ENCODE assay signal across 28 mouse cellular contexts in the genomic region with DNA sequence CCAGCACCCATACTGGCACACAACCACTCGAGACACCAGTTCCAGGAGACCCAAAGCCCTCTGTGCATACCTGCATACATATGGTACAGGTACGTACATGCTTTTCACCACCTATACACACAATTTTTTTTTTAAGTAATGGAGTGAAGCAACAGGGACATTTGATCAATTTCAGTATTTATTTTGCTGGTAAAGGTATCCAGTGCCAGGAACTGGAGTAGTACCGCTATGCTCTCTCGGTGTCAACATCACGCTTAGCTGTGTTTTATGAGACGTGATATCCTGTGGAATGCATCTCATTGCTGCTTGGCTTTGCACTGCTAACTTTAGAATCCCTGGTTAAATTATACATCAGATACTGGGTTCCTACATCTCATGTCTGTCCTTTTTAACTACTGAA. TPM values are rescaled to one million over a fixed set of nuclear protein-coding genes. Genes with fewer than 3 reads are reported as not detected.
"Had no signal": no experiment of that assay in that cellular context is flagged by ENCODE, and none has a peak within 500 bp of the region (broad histone marks: within the 10 kb centered on the region; RNA-seq: fewer than 3 reads in every experiment).

No protein-coding gene starts in this region.

- H3K4me1 ChIP-seq: embryonic facial prominence, embryonic 12.5 days; embryonic facial prominence, embryonic 15.5 days; forebrain, embryonic 10.5 days; forebrain, embryonic 12.5 days; forebrain, embryonic 13.5 days; forebrain, embryonic 15.5 days had no signal

- H3K9ac ChIP-seq: embryonic facial prominence, embryonic 12.5 days; embryonic facial prominence, embryonic 13.5 days; embryonic facial prominence, embryonic 15.5 days; forebrain, embryonic 12.5 days; forebrain, embryonic 13.5 days; forebrain, embryonic 15.5 days; forebrain, postnatal 0 days had no signal

- H3K4me3 ChIP-seq: embryonic facial prominence, embryonic 10.5 days; embryonic facial prominence, embryonic 12.5 days; embryonic facial prominence, embryonic 13.5 days; embryonic facial prominence, embryonic 15.5 days; erythroblast, embryonic 14.5 days; forebrain, embryonic 10.5 days; forebrain, embryonic 12.5 days; forebrain, embryonic 13.5 days; forebrain, embryonic 15.5 days; gastrocnemius, adult 2 months had no signal

- H3K9me3 ChIP-seq: embryonic facial prominence, embryonic 10.5 days; embryonic facial prominence, embryonic 12.5 days; embryonic facial prominence, embryonic 13.5 days; embryonic facial prominence, embryonic 15.5 days; forebrain, embryonic 10.5 days; forebrain, embryonic 12.5 days; forebrain, embryonic 13.5 days; forebrain, embryonic 15.5 days had no signal

- ATAC-seq: forebrain, embryonic 13.5 days; forebrain, embryonic 14.5 days; forebrain, embryonic 15.5 days; forebrain, embryonic 16.5 days; forebrain, postnatal 0 days had no signal

- H3K27me3 ChIP-seq: embryonic facial prominence, embryonic 12.5 days; embryonic facial prominence, embryonic 13.5 days; embryonic facial prominence, embryonic 15.5 days; forebrain, embryonic 13.5 days; forebrain, embryonic 15.5 days had no signal

- H3K4me2 ChIP-seq: embryonic facial prominence, embryonic 12.5 days; embryonic facial prominence, embryonic 13.5 days; embryonic facial prominence, embryonic 15.5 days; forebrain, embryonic 12.5 days; forebrain, embryonic 13.5 days; forebrain, embryonic 15.5 days had no signal

- H3K27ac ChIP-seq: embryonic facial prominence, embryonic 10.5 days; embryonic facial prominence, embryonic 12.5 days; embryonic facial prominence, embryonic 13.5 days; embryonic facial prominence, embryonic 15.5 days; forebrain, embryonic 10.5 days; forebrain, embryonic 12.5 days; forebrain, embryonic 13.5 days; forebrain, embryonic 15.5 days; gastrocnemius, adult 2 months had no signal

- DNase-seq: cerebellum, adult 18-20 months; cerebellum, adult 2 months; cerebellum, adult 8-10 months; cerebellum, adult 9-10 months; cerebellum, adult 9-11 months; cerebellum, postnatal 10 days; cerebellum, postnatal 14 days; cerebellum, postnatal 25 days; cerebellum, postnatal 36 days; embryo, embryonic 11 days; forebrain, postnatal 0 days; gastrocnemius, adult 2 months; gastrocnemius, postnatal 10 days; gastrocnemius, postnatal 14 days; gastrocnemius, postnatal 25 days; gastrocnemius, postnatal 36 days; heart, adult 11 months had no signal

- H3K36me3 ChIP-seq: embryonic facial prominence, embryonic 10.5 days; embryonic facial prominence, embryonic 12.5 days; embryonic facial prominence, embryonic 13.5 days; embryonic facial prominence, embryonic 15.5 days; forebrain, embryonic 10.5 days; forebrain, embryonic 12.5 days; forebrain, embryonic 15.5 days had no signal

RNA-seq across cellular contexts. Expression of gene Cyp2u1, which starts 42.9 kb away (rescaled TPM):
- polyA plus RNA-seq: erythroblast, embryonic 14.5 days had no signal
